Mouse (Mus musculus): ENCODE results near the gene Prrx2. TPM values are rescaled to one million over a fixed set of nuclear protein-coding genes. Genes with fewer than 3 reads are reported as not detected.

Prrx2 gene
- 77.3 and 88.8 TPM in 2 replicates for polyA plus RNA-seq (2015; fragmentation: Nextera tagmentation; extraction: Ambion mirVana)

GRCm38 (mm10) chr2:30834373-30835022 lies at the start of gene Prrx2:
Gene Prrx2 (plus strand): TSS chr2:30834972.
- 0 out of 2 replicates have a peak within 1 kb of the TSS, but pooled peaks have one; percentile 12 for H3K9ac ChIP-seq
- H3K4me2 ChIP-seq (replicated peaks) = peak within 1 kb of the TSS; percentile 25; the same call in 1 of the 2 replicates

DNA sequence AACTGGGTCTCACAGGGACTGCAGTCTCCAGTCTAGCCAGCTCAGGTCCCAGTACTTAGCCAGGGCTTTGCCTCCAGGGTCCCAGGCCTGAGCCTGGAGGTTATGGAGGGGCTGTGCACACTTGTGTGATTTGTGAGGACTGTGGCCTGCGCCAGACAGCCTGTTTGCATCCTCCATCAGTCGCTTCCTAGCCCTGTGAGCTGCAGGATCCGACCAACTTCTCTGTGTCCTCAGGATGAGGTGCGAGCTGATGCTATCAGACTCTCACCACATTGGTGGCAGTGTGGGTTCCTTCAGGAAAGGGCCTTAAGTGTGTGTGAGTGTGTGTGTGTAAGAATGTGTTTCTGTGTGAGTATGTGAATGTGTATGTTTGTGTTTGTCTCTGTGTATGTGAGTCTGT lies 47.3 kb upstream of the Prrx2 start:
- peaks cover 33% of the 10 kb centered on the region for H3K4me1 ChIP-seq
- H3K27me3 ChIP-seq = no peaks in the 10 kb centered on the region
- H3K4me2 ChIP-seq (replicated peaks) = no peak overlapping the region
- H3K4me3 ChIP-seq (replicated peaks) = no peak overlapping the region
- no peaks in the 10 kb centered on the region for H3K36me3 ChIP-seq
- H3K27ac ChIP-seq (replicated peaks) = no peak overlapping the region; the same call in 1 of the 2 replicates
- no peaks in the 10 kb centered on the region for H3K9me3 ChIP-seq (replicated peaks)
- no peak for ATAC-seq (ENCODE audit: insufficient number of reproducible peaks, low FRiP score, low TSS enrichment, low read depth)
- no peak overlapping the region for H3K9ac ChIP-seq
- 59% methylated on average over 4 of the region's 4 CpGs for WGBS

More at GRCm38 (mm10) chr2:30834373-30835022, at the start of gene Prrx2:
- H3K9me3 ChIP-seq (replicated peaks) = no peaks in the 10 kb centered on the region
- peak within 1 kb of the TSS; percentile 96 for H3K27ac ChIP-seq (replicated peaks)
- no peaks in the 10 kb centered on the region for H3K36me3 ChIP-seq
- peaks cover 54% of the 10 kb centered on the region for H3K4me1 ChIP-seq
- H3K4me3 ChIP-seq (replicated peaks) = no peak within 1 kb of the TSS
- no peaks in the 10 kb centered on the region for H3K27me3 ChIP-seq
- 47% methylated on average over 8 of the region's 10 CpGs for whole genome bisulfite sequencing
- ATAC-seq (ENCODE audit: insufficient number of reproducible peaks, low FRiP score, low TSS enrichment, low read depth) = no peak

DNA sequence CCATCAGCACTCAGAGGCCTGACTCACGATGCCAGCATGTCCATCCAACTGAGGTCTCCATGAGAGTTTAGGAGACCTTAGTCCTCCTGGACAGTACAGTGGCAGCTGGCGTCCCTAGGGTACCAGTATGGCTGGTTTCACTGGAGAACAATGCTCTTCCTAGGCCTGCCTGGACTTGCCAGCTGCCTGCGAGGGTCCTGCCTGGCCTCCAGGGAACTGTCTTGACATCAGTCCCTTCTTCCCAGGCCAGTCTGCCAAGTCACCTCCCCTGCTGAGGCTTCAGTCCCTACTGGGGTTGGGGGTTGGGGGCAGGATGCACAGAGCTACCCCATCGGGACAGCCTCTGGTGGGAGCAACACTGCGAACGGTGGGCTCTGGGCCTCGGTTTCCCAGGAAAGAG lies 42.7 kb upstream of the Prrx2 start:
- H3K4me3 ChIP-seq (replicated peaks) = no peak overlapping the region
- peaks cover 31% of the 10 kb centered on the region for H3K4me1 ChIP-seq
- no peak for ATAC-seq (ENCODE audit: insufficient number of reproducible peaks, low FRiP score, low TSS enrichment, low read depth)
- no peak overlapping the region for H3K27ac ChIP-seq (replicated peaks)
- H3K9ac ChIP-seq = no peak overlapping the region
- WGBS = 74% methylated on average over 7 of the region's 7 CpGs
- H3K9me3 ChIP-seq (replicated peaks) = no peaks in the 10 kb centered on the region
- H3K27me3 ChIP-seq = no peaks in the 10 kb centered on the region
- no peak overlapping the region for H3K4me2 ChIP-seq (replicated peaks)
- H3K36me3 ChIP-seq = no peaks in the 10 kb centered on the region

- Histone ChIP-seq H3K4me1 (peaks cover 29% of the 10 kb centered on the region), H3K27ac (replicated peaks) (peak overlapping the region; percentile 80), H3K9ac (no peak overlapping the region), H3K36me3 (no peaks in the 10 kb centered on the region), H3K27me3 (no peaks in the 10 kb centered on the region), H3K9me3 (replicated peaks) (no peaks in the 10 kb centered on the region), H3K4me3 (replicated peaks) (peak overlapping the region; percentile 45), H3K4me2 (replicated peaks) (peak overlapping the region; percentile 77)
- peak; percentile 68 for ATAC-seq (ENCODE audit: insufficient number of reproducible peaks, low FRiP score, low TSS enrichment, low read depth)
- WGBS = 3% methylated on average over 48 of the region's 48 CpGs
Measured at GRCm38 (mm10) chr2:30794179-30795108, 40.3 kb upstream of the Prrx2 start.

GRCm38 (mm10) chr2:30795271-30795888 lies 39.4 kb upstream of the Prrx2 start:
- H3K4me3 ChIP-seq (replicated peaks) = peak overlapping the region; percentile 45
- WGBS = 66% methylated on average over 7 of the region's 7 CpGs

DNA sequence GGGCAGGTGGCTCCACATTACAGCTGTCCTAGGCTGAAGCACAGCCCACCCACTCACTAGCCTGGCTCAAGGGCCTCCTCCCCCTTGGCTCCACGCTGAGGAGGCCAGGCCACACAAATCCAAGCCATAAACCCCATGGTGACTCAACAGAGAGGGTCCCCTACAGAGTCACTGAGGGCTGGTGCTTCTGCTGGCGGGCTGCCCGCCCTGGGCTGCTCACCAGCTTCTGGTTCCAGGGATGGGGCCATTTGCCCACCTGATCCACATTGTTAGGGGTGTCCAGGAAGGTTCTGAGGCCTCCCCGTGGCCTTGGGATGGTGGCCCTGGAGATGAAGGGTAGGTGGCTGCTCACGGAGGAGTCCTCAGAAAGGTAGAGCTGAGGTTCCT lies 38.9 kb upstream of the Prrx2 start:
- WGBS = 70% methylated on average over 5 of the region's 5 CpGs
- H3K4me1 ChIP-seq = peaks cover 34% of the 10 kb centered on the region
- ATAC-seq (ENCODE audit: insufficient number of reproducible peaks, low FRiP score, low TSS enrichment, low read depth) = no peak
- peaks cover 3% of the 10 kb centered on the region; the same call in 1 of the 2 replicates for H3K27me3 ChIP-seq
- H3K9me3 ChIP-seq (replicated peaks) = no peaks in the 10 kb centered on the region
- peak overlapping the region; percentile 46 for H3K4me2 ChIP-seq (replicated peaks)
- H3K36me3 ChIP-seq = no peaks in the 10 kb centered on the region
- H3K27ac ChIP-seq (replicated peaks) = peak overlapping the region; percentile 39
- H3K9ac ChIP-seq = no peak overlapping the region
- peak overlapping the region; percentile 20; the same call in 1 of the 2 replicates for H3K4me3 ChIP-seq (replicated peaks)

More at GRCm38 (mm10) chr2:30795271-30795888, 39.4 kb upstream of the Prrx2 start:
- H3K27me3 ChIP-seq = no peaks in the 10 kb centered on the region
- H3K27ac ChIP-seq (replicated peaks) = peak overlapping the region; percentile 80; the same call in 1 of the 2 replicates
- H3K4me1 ChIP-seq = peaks cover 29% of the 10 kb centered on the region
- H3K36me3 ChIP-seq = no peaks in the 10 kb centered on the region
- peak overlapping the region; percentile 77 for H3K4me2 ChIP-seq (replicated peaks)
- no peak for ATAC-seq (ENCODE audit: insufficient number of reproducible peaks, low FRiP score, low TSS enrichment, low read depth)
- no peak overlapping the region for H3K9ac ChIP-seq
- H3K9me3 ChIP-seq (replicated peaks) = no peaks in the 10 kb centered on the region

- Histone ChIP-seq H3K9ac (no peak overlapping the region), H3K4me3 (replicated peaks) (peak overlapping the region; percentile 20)
Measured at GRCm38 (mm10) chr2:30796382-30796781, 38.4 kb upstream of the Prrx2 start.

DNA sequence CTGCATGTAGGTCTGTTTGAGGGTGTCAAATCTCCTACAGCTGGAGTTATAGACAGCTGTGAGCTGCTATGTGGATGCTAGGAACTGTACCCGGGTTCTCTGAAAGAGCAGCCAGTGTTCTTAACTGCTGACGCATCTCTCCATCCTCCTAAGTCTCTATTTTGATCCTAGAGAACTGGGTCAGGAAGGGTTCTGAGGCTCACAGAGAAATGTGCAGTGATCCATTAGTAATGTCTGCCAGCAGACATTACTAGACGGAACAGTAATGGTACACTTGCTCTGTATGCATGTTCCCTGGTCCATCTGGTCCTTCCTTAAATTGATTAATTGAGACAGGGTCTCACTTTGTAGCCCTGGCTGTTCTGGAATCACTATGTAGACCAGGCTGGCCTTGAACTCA lies 35.3 kb upstream of the Prrx2 start:
- Histone ChIP-seq H3K9ac (no peak overlapping the region), H3K4me3 (replicated peaks) (no peak overlapping the region), H3K9me3 (replicated peaks) (no peaks in the 10 kb centered on the region), H3K4me1 (peaks cover 41% of the 10 kb centered on the region), H3K27ac (replicated peaks) (no peak overlapping the region), H3K4me2 (replicated peaks) (no peak overlapping the region), H3K36me3 (no peaks in the 10 kb centered on the region), H3K27me3 (peaks cover 25% of the 10 kb centered on the region)
- no peak for ATAC-seq (ENCODE audit: insufficient number of reproducible peaks, low FRiP score, low TSS enrichment, low read depth)
- 75% methylated on average over 3 of the region's 3 CpGs for WGBS

More at GRCm38 (mm10) chr2:30796382-30796781, 38.4 kb upstream of the Prrx2 start:
- Histone ChIP-seq H3K27ac (replicated peaks) (peak overlapping the region; percentile 48), H3K27me3 (peaks cover 8% of the 10 kb centered on the region; the same call in 1 of the 2 replicates), H3K4me2 (replicated peaks) (peak overlapping the region; percentile 46), H3K9me3 (replicated peaks) (no peaks in the 10 kb centered on the region), H3K36me3 (no peaks in the 10 kb centered on the region), H3K4me1 (peaks cover 39% of the 10 kb centered on the region)
- peak; percentile 75 for ATAC-seq (ENCODE audit: insufficient number of reproducible peaks, low FRiP score, low TSS enrichment, low read depth)
- WGBS = 4% methylated on average over 11 of the region's 11 CpGs

- no peaks in the 10 kb centered on the region for H3K9me3 ChIP-seq (replicated peaks)
- 23% methylated on average over 7 of the region's 7 CpGs for WGBS
- H3K4me2 ChIP-seq (replicated peaks) = peak overlapping the region; percentile 97
- peaks cover 25% of the 10 kb centered on the region for H3K27me3 ChIP-seq
- 0 out of 2 replicates have a peak overlapping the region, but pooled peaks have one; percentile 35 for H3K9ac ChIP-seq
- H3K36me3 ChIP-seq = no peaks in the 10 kb centered on the region
- peaks cover 33% of the 10 kb centered on the region for H3K4me1 ChIP-seq
- H3K4me3 ChIP-seq (replicated peaks) = peak overlapping the region; percentile 48
- no peak overlapping the region for H3K27ac ChIP-seq (replicated peaks)
- ATAC-seq (ENCODE audit: insufficient number of reproducible peaks, low FRiP score, low TSS enrichment, low read depth) = no peak
Measured at GRCm38 (mm10) chr2:30800671-30801066, 34.1 kb upstream of the Prrx2 start.

GRCm38 (mm10) chr2:30801067-30801852 lies 33.5 kb upstream of the Prrx2 start:
- Histone ChIP-seq H3K9ac (peak overlapping the region; percentile 35), H3K27ac (replicated peaks) (0 out of 2 replicates have a peak overlapping the region, but pooled peaks have one; percentile 3), H3K36me3 (no peaks in the 10 kb centered on the region), H3K4me1 (peaks cover 27% of the 10 kb centered on the region), H3K4me2 (replicated peaks) (peak overlapping the region; percentile 97), H3K4me3 (replicated peaks) (peak overlapping the region; percentile 48), H3K27me3 (peaks cover 25% of the 10 kb centered on the region), H3K9me3 (replicated peaks) (no peaks in the 10 kb centered on the region)
- ATAC-seq (ENCODE audit: insufficient number of reproducible peaks, low FRiP score, low TSS enrichment, low read depth) = no peak
- WGBS = under 1% methylated on average over 77 of the region's 77 CpGs
